Mouse (Mus musculus) CD4-positive, CD25-positive, alpha-beta regulatory T cell, adult 4 months (primary cell): ENCODE data around the gene Rnf220. TPM values are rescaled to one million over a fixed set of nuclear protein-coding genes. Genes with fewer than 3 reads are reported as not detected.

Experiments
- ATAC-seq: one replicate; pipeline ENCODE4 v1.8.0; 2017
- polyA plus RNA-seq, 2 experiments: library from polyadenylated mRNA; unstranded; fragments of 100-300 nt; shearing (Covaris generic); gene quantifications; one replicate each; pipeline ENCODE4 v1.2.1; 2017

Rnf220 gene
- polyA plus RNA-seq: 10 to 100 TPM; 15.8 to 18.6 TPM

DNA sequence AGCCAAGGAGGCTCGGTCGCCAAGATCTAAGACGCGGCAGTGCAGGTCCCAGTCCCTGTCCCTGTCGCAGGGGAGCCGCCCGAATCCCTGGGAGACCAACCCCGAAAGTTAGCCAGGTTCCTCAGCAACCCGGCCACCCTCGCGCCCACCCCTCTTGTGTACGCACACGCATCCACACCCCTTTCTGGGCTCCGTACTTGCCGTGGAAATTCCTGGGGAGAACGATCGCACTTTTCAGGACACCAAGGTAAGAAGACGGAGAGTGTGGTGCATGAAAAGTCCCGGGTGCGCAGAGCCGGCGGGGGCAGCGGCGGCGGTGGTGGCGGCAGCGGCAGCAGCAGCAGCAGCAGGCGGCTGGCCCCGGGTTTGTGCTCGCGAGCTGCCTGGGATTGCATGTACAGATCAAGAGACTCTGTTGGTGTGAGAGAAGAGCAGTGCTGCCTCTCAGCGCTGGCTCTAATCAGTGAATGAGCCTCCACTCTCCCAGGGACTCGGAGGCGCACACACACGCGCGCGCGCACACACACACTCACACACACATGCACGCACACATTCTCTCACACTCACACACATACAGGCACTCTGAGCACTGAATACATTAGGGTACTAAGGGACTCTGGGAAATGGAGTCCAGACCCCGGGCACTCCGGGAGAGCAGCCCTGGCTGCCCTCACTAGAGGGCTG is at the start of gene Rnf220:
TSS of gene Rnf220 (minus strand) at position 571 of the 684 bp plus-strand sequence.
- no peak for ATAC-seq

- ATAC-seq: no peak
Measured at GRCm38 (mm10) chr4:117546616-117547015, 49.8 kb upstream of the Rnf220 start.

DNA sequence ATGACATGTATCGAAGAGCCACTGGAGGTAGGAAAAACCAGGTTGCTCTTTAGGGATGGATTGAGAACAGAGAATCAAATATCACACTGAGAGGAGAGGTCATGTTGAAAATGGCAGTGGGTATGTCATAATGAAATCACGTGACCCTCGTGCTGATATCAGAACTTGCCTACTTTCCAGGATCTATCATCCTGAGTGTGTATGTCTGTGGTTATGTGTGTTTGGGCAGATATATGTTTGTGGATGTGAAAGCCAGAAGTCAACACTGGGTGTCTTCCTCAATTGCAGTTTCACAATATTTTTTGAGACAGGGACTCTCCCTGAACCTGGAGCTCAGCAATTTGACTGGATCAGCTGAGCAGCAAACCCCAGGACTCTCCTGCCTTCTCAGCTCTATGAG is 48.6 kb upstream of the Rnf220 start:
- no peak for ATAC-seq

GRCm38 (mm10) chr4:117540571-117540970 is 43.7 kb upstream of the Rnf220 start:
- ATAC-seq: no peak

GRCm38 (mm10) chr4:117539329-117539980 is 42.6 kb upstream of the Rnf220 start:
- ATAC-seq: no peak

DNA sequence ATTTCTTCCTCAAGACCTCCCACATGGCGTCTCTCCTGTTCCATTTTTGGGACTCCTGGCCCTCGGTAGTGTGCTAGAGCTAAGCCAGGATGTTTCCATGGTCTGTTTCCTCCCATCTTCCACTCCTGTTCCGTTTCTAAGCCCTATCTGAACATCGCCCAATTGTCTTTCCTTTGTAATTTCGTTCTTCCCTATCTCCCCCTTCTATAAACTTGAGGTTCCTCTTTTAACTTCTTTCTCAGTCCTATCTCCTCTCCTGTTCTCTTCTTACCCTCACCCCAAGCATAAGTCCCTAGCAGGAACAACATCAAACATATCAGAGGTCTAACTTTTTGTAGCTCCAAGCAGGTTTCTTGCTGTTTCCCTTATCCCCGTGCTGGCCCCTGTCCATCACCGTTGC is 40.1 kb upstream of the Rnf220 start:
- no peak for ATAC-seq

- ATAC-seq: no peak
Measured at GRCm38 (mm10) chr4:117535496-117536200, 38.8 kb upstream of the Rnf220 start.

- no peak for ATAC-seq
Measured at GRCm38 (mm10) chr4:117529843-117530242, 33.0 kb upstream of the Rnf220 start.

DNA sequence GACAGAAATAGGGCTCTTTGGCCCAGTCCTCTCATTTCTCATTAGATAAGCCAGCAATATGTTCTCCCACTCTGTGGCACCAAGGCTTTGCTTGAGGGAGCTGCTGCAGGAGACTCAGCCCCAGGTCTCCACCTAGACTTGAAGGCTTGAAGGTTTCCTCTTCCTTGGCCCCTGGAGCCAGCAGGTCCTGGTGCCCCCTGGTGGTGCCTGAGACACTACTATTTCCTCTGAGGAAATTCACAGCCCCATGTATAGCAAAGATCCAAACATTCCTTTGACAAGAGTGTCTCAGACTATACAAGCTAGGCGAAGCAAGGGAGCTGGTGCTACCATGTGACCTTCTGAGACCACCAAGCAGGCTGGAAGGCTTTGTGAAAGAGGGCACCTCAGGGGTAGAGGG is 31.1 kb upstream of the Rnf220 start:
- no peak for ATAC-seq

GRCm38 (mm10) chr4:117527116-117527899 is 30.5 kb upstream of the Rnf220 start:
- no peak for ATAC-seq

GRCm38 (mm10) chr4:117525990-117526389 is 29.1 kb upstream of the Rnf220 start:
- no peak for ATAC-seq

DNA sequence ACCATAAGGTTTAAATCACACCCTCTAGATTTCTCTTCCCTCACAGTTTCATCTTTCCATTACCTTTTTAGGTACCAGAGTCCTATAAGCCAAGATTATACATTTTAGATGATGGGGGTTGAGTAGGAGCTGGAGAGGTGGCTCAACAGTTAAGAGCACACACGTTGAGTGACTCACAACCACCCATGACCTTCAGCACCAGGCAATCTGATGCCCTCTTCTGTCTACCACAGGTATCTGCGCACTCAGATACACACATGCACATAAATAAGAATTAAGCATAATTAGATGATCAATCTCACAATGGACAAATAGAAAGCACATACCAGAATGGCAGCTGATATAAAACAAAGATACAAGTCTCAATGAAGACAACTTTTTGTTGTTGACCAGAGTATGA is 24.5 kb upstream of the Rnf220 start:
- ATAC-seq: no peak

GRCm38 (mm10) chr4:117518246-117518645 is 21.4 kb upstream of the Rnf220 start:
- no peak for ATAC-seq

GRCm38 (mm10) chr4:117499043-117499442 is 2.2 kb upstream of the Rnf220 start:
- no peak for ATAC-seq

GRCm38 (mm10) chr4:117495869-117496401 is 917 bp downstream of the Rnf220 start:
- no peak for ATAC-seq

DNA sequence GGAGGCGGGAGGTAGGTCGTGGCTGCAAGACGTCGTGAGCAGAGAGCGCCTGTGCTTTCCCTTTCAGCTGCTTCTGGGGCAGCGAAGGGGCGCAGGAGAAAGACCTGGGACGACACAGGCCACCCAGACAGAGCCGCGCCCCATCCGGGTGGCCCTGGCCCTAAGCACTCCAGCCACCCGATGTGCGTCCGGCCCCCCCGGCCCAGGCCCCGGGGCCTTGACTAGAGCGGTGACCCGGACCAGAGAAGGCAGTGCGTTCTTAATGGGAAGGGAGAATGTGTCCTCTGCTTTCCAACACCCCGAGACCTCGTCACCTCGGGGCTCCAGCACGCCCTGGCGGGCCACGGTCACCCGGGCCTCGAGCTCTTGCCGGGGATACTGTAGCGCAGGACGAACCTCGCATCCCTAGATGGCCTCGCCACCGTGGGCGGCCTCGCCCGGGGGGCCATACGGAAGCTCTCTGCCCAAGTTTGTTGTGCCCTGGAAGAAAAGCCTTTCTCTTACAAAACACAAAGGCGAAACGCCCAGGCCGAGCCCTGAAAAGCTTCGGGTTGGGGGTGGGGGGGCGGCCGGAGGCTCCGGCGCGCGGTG is 1.8 kb downstream of the Rnf220 start:
- ATAC-seq: peak; percentile 43

- peak; percentile 14 for ATAC-seq
Measured at GRCm38 (mm10) chr4:117493905-117494851, 2.7 kb downstream of the Rnf220 start.

- ATAC-seq: no peak
Measured at GRCm38 (mm10) chr4:117493161-117493568, 3.7 kb downstream of the Rnf220 start.

DNA sequence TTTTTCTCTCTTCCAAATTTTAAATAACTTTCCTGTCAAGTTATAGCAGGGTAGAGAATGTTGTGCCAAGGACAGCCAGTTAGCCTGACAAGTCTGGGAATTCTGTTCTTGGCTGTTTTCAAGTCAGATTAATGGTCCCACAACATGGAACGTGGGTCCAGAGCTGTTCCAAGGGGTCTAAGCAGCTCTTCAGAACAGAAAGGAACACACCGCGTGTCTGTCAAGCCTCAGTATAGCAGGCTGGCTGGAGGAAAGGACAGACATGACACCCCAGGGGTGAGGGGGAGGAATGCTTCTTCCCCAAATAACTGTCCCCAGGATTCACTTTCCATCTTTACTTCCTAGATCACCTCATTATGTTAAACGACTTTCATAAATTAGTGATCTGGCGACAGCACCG is 5.0 kb downstream of the Rnf220 start:
- ATAC-seq: no peak

DNA sequence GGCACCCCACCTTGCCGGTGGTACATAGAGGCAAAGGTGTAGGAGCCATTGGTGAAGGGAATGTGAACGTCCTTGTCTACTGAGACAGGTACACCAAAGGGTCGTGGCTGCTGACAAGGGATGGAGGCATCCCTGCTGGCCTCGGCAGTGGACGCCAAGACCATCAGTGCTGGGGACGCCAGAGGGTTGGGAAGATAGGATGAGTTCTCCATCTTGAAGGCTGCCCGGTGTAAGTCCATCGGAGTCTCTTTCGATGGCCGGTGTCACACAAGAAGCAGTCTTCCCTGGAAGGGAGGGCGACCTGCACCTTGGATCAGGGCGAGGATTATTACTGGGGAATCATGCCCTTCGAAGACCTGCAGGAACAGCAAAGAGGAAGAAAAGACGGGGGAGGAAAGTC is 6.9 kb downstream of the Rnf220 start:
- ATAC-seq: no peak

DNA sequence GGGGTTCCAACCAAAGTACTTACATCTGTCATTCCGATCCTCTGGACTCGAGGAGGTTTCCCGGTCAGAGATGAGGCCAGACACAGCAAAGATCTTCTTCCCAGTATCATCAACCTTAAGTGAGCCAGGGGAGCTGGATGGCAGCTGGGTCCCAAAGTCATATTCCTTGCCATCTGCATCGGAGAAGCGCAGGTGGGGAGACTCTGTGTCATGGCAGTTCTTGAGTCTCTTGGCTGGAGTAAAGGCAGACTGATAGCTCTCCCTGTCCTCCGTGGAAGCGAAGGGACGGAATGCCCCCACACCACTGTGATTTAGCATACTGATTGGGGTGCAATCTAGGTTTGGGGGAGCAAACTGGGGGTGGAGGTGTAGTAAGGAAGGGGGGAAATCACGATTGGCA is 7.3 kb downstream of the Rnf220 start:
- no peak for ATAC-seq
